Mouse (Mus musculus): Measurements from ENCODE around the gene Tm2d3. TPM values are rescaled to one million over a fixed set of nuclear protein-coding genes. Genes with fewer than 3 reads are reported as not detected.

The Tm2d3 gene
- polyA plus RNA-seq, 1 experiment: 63.3 TPM

- Histone ChIP-seq H3K27ac (replicated peaks; ENCODE audit: low read depth, low read length) (no peak overlapping the region), H3K4me1 (ENCODE audit: control insufficient read depth, insufficient read depth, insufficient read length, low read length) (no peaks in the 10 kb centered on the region), H3K4me3 (ENCODE audit: insufficient read depth, low read depth, low read length) (no peak overlapping the region)
Observed at GRCm38 (mm10) chr7:65747990-65748955, 57.3 kb downstream of the Tm2d3 start.

Other genes starting within 250 kb of the Tm2d3 start
- gene Tjp1, start 163.4 kb upstream of the Tm2d3 start, polyA plus RNA-seq (2012; ENCODE audit: insufficient read depth, insufficient read length, missing spikeins): 19.3 and 31.4 TPM in 2 replicates
- gene Tarsl2, start 46.3 kb upstream of the Tm2d3 start, polyA plus RNA-seq (2012; ENCODE audit: insufficient read depth, insufficient read length, missing spikeins): 19.0 and 20.7 TPM in 2 replicates
- 33.4 and 63.6 TPM in 2 replicates for gene Pcsk6, start 170.6 kb downstream of the Tm2d3 start, polyA plus RNA-seq (2012; ENCODE audit: insufficient read depth, insufficient read length, missing spikeins)

Measured in brown adipose tissue, adult 24 weeks (tissue).